Mouse (Mus musculus): ENCODE data around the gene Slc19a3. TPM values are rescaled to one million over a fixed set of nuclear protein-coding genes. Genes with fewer than 3 reads are reported as not detected.

The Slc19a3 gene
- polyA plus RNA-seq, 1 experiment from 2014 or later: 0.51 TPM

- Histone ChIP-seq H3K4me3 (ENCODE audit: low read depth, low read length) (no peak overlapping the region), H3K27ac (ENCODE audit: low read depth) (no peak overlapping the region), H3K27me3 (ENCODE audit: insufficient read depth, low read length) (no peaks in the 10 kb centered on the region), H3K9ac (no peak overlapping the region), H3K9me3 (ENCODE audit: low read depth, low read length) (no peaks in the 10 kb centered on the region), H3K4me2 (no peak overlapping the region), H3K4me1 (ENCODE audit: insufficient read depth) (no peaks in the 10 kb centered on the region), H3K36me3 (ENCODE audit: insufficient read depth) (no peaks in the 10 kb centered on the region)
- DNase-seq (peak; percentile 83), ATAC-seq (ENCODE audit: insufficient read depth) (no peak)
- WGBS: 21% methylated on average over 3 of the region's 3 CpGs
- peak; percentile 66 for TF ChIP-seq CTCF (IDR thresholded peaks at IDR 0.05; ENCODE audit: low read depth)
These were observed 26.6 kb upstream of the Slc19a3 start for GRCm38 (mm10) chr1:83064851-83065250.

DNA sequence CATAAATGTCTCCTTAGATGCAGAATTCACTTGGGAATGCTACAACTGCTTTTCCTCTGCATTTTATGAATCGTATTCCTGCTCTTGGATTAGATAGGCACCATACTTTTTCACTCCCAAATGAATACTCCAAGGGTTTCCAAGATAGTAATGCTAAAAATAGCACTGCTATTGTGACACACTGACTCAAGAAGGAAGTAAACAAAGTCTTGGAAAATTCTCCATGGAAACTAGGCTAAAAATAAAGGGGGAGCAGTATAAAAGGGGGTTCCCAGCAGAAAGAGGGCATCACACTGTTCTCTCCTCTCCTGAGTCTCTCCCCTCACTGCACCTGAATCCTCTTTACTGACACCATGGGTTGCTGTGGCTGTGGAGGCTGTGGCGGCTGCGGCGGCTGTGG is 22.4 kb upstream of the Slc19a3 start, which contains the start of gene Krtap28-13:
Gene Krtap28-13, plus strand, starts transcription at position 288 of the 400 bp plus-strand sequence.
- no peak within 1 kb of the TSS for H3K4me2 ChIP-seq
- no peaks in the 10 kb centered on the region for H3K27me3 ChIP-seq (ENCODE audit: insufficient read depth, low read length)
- TF ChIP-seq CTCF (IDR thresholded peaks at IDR 0.05; ENCODE audit: low read depth): no peak
- H3K36me3 ChIP-seq (ENCODE audit: insufficient read depth): no peaks in the 10 kb centered on the region
- WGBS: 88% methylated on average over 4 of the region's 4 CpGs
- DNase-seq (no peak), ATAC-seq (ENCODE audit: insufficient read depth) (no peak)
- no peaks in the 10 kb centered on the region for H3K4me1 ChIP-seq (ENCODE audit: insufficient read depth)
- H3K4me3 ChIP-seq (ENCODE audit: low read depth, low read length): no peak within 1 kb of the TSS
- no peaks in the 10 kb centered on the region for H3K9me3 ChIP-seq (ENCODE audit: low read depth, low read length)
- no peak within 1 kb of the TSS for H3K9ac ChIP-seq
- no peak within 1 kb of the TSS for H3K27ac ChIP-seq (ENCODE audit: low read depth)

DNA sequence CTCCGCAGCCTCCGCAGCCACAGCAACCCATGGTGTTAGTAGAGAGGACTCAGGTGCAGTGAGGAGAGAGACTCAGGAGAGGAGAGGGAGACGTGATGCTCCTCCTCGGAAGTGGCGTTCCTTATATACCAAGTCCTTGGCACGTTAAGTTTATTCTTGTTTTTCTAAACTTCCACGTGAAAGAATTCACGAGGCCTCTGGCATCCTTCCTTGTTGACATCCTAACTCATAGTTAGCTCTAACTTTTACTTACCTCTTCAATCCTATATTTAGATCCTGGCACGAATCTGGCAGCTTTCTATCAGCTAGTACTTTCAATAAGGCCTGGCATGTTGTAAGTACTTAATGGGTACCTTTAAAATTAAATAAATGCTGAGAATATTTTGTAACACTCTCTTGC is 21.0 kb upstream of the Slc19a3 start, which contains the start of gene A030005K14Rik:
Gene A030005K14Rik, minus strand, starts transcription at position 101 of the 400 bp plus-strand sequence.
- no peaks in the 10 kb centered on the region for H3K4me1 ChIP-seq (ENCODE audit: insufficient read depth)
- no peak for TF ChIP-seq CTCF (IDR thresholded peaks at IDR 0.05; ENCODE audit: low read depth)
- H3K27ac ChIP-seq (ENCODE audit: low read depth): no peak within 1 kb of the TSS
- ATAC-seq (ENCODE audit: insufficient read depth): no peak
- H3K27me3 ChIP-seq (ENCODE audit: insufficient read depth, low read length): no peaks in the 10 kb centered on the region
- no peaks in the 10 kb centered on the region for H3K36me3 ChIP-seq (ENCODE audit: insufficient read depth)
- H3K4me3 ChIP-seq (ENCODE audit: low read depth, low read length): no peak within 1 kb of the TSS
- DNase-seq: no peak
- H3K9me3 ChIP-seq (ENCODE audit: low read depth, low read length): no peaks in the 10 kb centered on the region
- no peak within 1 kb of the TSS for H3K9ac ChIP-seq
- WGBS: 74% methylated on average over 9 of the region's 9 CpGs
- no peak within 1 kb of the TSS for H3K4me2 ChIP-seq

- WGBS: 33% methylated on average over 1 of the region's 1 CpGs
- ATAC-seq (ENCODE audit: insufficient read depth) (no peak), DNase-seq (no peak)
- Histone ChIP-seq H3K27ac (ENCODE audit: low read depth) (no peak overlapping the region), H3K27me3 (ENCODE audit: insufficient read depth, low read length) (no peaks in the 10 kb centered on the region), H3K9ac (no peak overlapping the region), H3K4me1 (ENCODE audit: insufficient read depth) (no peaks in the 10 kb centered on the region), H3K9me3 (ENCODE audit: low read depth, low read length) (no peaks in the 10 kb centered on the region), H3K4me2 (no peak overlapping the region), H3K36me3 (ENCODE audit: insufficient read depth) (no peaks in the 10 kb centered on the region), H3K4me3 (ENCODE audit: low read depth, low read length) (no peak overlapping the region)
- no peak for TF ChIP-seq CTCF (IDR thresholded peaks at IDR 0.05; ENCODE audit: low read depth)
These were observed 20.2 kb upstream of the Slc19a3 start for GRCm38 (mm10) chr1:83058481-83058880.

- no peak for TF ChIP-seq CTCF (IDR thresholded peaks at IDR 0.05; ENCODE audit: low read depth)
- no peaks in the 10 kb centered on the region for H3K36me3 ChIP-seq (ENCODE audit: insufficient read depth)
- no peak within 1 kb of the TSS for H3K4me2 ChIP-seq
- ATAC-seq (ENCODE audit: insufficient read depth) (no peak), DNase-seq (no peak)
- no peak within 1 kb of the TSS for H3K27ac ChIP-seq (ENCODE audit: low read depth)
- H3K4me1 ChIP-seq (ENCODE audit: insufficient read depth): no peaks in the 10 kb centered on the region
- H3K27me3 ChIP-seq (ENCODE audit: insufficient read depth, low read length): no peaks in the 10 kb centered on the region
- H3K9ac ChIP-seq: no peak within 1 kb of the TSS
- H3K4me3 ChIP-seq (ENCODE audit: low read depth, low read length): no peak within 1 kb of the TSS
- H3K9me3 ChIP-seq (ENCODE audit: low read depth, low read length): no peaks in the 10 kb centered on the region
- 77% methylated on average over 5 of the region's 5 CpGs for WGBS
These were observed 6.7 kb upstream of the Slc19a3 start, which contains the start of gene Gm47969 for GRCm38 (mm10) chr1:83044882-83045427. TSS of gene Gm47969 (plus strand) at chr1:83044932.

DNA sequence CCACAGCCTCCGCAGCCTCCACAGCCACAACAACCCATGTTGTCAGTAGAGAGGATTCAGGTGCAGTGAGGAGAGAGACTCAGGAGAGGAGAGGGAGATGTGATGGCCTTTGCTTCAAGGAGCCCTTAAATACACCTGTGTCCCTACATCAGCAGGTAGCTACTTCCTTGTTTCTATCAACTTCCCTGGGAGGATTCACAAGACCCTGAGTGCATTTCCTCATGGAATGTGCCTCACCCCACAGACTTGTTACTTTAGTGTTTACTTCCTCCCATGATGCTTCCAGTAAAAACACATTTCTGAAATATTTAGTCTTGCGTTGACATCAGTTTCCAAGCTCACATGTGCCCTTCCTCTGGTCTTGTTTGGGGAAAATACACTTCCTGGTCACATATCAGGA is 4.1 kb upstream of the Slc19a3 start, which contains the start of gene Krtap28-10:
Gene Krtap28-10, minus strand, starts transcription at position 101 of the 400 bp plus-strand sequence.
- no peak for TF ChIP-seq CTCF (IDR thresholded peaks at IDR 0.05; ENCODE audit: low read depth)
- 84% methylated on average over 2 of the region's 2 CpGs for WGBS
- H3K9me3 ChIP-seq (ENCODE audit: low read depth, low read length): no peaks in the 10 kb centered on the region
- H3K27me3 ChIP-seq (ENCODE audit: insufficient read depth, low read length): no peaks in the 10 kb centered on the region
- H3K36me3 ChIP-seq (ENCODE audit: insufficient read depth): no peaks in the 10 kb centered on the region
- H3K9ac ChIP-seq: no peak within 1 kb of the TSS
- H3K27ac ChIP-seq (ENCODE audit: low read depth): no peak within 1 kb of the TSS
- ATAC-seq (ENCODE audit: insufficient read depth): no peak
- H3K4me2 ChIP-seq: no peak within 1 kb of the TSS
- H3K4me3 ChIP-seq (ENCODE audit: low read depth, low read length): no peak within 1 kb of the TSS
- DNase-seq: no peak
- no peaks in the 10 kb centered on the region for H3K4me1 ChIP-seq (ENCODE audit: insufficient read depth)

DNA sequence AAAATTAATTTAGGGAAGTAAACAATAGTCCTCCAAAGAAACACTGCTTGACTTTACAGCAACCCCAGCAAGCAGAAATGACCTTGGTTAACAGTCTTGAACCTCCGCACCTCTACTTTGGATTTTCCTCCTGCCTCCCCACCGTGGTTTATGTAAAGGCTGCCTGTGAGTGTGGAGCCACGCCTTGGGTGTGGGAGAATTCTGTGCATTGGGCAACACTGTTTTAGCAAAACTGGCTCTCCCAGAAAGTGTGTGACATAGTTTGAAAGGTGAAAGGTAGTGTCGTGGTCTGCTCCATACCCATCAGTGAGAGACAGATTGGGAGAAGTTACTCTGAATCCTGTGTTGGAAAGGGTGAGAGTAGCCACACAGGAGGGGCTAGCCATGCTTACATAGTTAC is 832 bp upstream of the Slc19a3 start:
- ATAC-seq (ENCODE audit: insufficient read depth) (no peak), DNase-seq (peak; percentile 6)
- H3K27ac ChIP-seq (ENCODE audit: low read depth): no peak overlapping the region
- 77% methylated on average over 4 of the region's 4 CpGs for WGBS
- H3K27me3 ChIP-seq (ENCODE audit: insufficient read depth, low read length): no peaks in the 10 kb centered on the region
- no peak overlapping the region for H3K4me2 ChIP-seq
- H3K9me3 ChIP-seq (ENCODE audit: low read depth, low read length): no peaks in the 10 kb centered on the region
- H3K4me3 ChIP-seq (ENCODE audit: low read depth, low read length): no peak overlapping the region
- H3K4me1 ChIP-seq (ENCODE audit: insufficient read depth): no peaks in the 10 kb centered on the region
- H3K9ac ChIP-seq: no peak overlapping the region
- H3K36me3 ChIP-seq (ENCODE audit: insufficient read depth): no peaks in the 10 kb centered on the region
- no peak for TF ChIP-seq CTCF (IDR thresholded peaks at IDR 0.05; ENCODE audit: low read depth)
